ENCODE assay signal across 12 mouse cellular contexts in genomic region chr15:82347852-82348251, GRCm38 (mm10). TPM values are rescaled to one million over a fixed set of nuclear protein-coding genes. Genes with fewer than 3 reads are reported as not detected.
DNase-seq lines count a peak whose midpoint lies in the region; ATAC-seq lines count a peak whose summit lies in the region.
"Had no signal": no experiment of that assay in that cellular context is flagged by ENCODE, and none has a peak within 500 bp of the region (broad histone marks: within the 10 kb centered on the region; RNA-seq: fewer than 3 reads in every experiment).

No protein-coding gene starts in this region.

- no peaks in the 10 kb centered on the region for H3K27me3 ChIP-seq in heart, embryonic 12.5 days (replicated peaks)
- no peaks in the 10 kb centered on the region for H3K27me3 ChIP-seq in midbrain, embryonic 12.5 days
- H3K27me3 ChIP-seq in midbrain, embryonic 10.5 days (ENCODE audit: low read depth, poor library complexity, severe bottlenecking), result no peaks in the 10 kb centered on the region
- H3K27me3 ChIP-seq in intestine, embryonic 16.5 days (replicated peaks; ENCODE audit: control insufficient read depth, insufficient read depth, low read length), result no peaks in the 10 kb centered on the region

- H3K4me1 ChIP-seq in heart, embryonic 12.5 days (replicated peaks), result peaks cover 33% of the 10 kb centered on the region
- H3K4me1 ChIP-seq in midbrain, embryonic 12.5 days, result peaks cover 22% of the 10 kb centered on the region
- H3K4me1 ChIP-seq in midbrain, embryonic 10.5 days, result peaks cover 38% of the 10 kb centered on the region
- H3K4me1 ChIP-seq in intestine, embryonic 16.5 days (ENCODE audit: control insufficient read depth, insufficient read depth, low read length), result peaks cover 36% of the 10 kb centered on the region

- H3K79me2 ChIP-seq in macrophage (ENCODE audit: inconsistent target), result peaks cover 58% of the 10 kb centered on the region

- H3K4me2 ChIP-seq in heart, embryonic 12.5 days, result peak overlapping the region; percentile 90; the same call in 1 of the 2 replicates
- H3K4me2 ChIP-seq in midbrain, embryonic 12.5 days (replicated peaks), result peak overlapping the region; percentile 89; the same call in 1 of the 2 replicates
- peak overlapping the region; percentile 53; the same call in 1 of the 2 replicates for H3K4me2 ChIP-seq in intestine, embryonic 16.5 days (ENCODE audit: low read depth, low read length)

- ATAC-seq in heart, embryonic 12.5 days (ENCODE audit: insufficient number of reproducible peaks, low FRiP score), result no peak
- ATAC-seq in midbrain, embryonic 12.5 days (ENCODE audit: low FRiP score, low read depth), result no peak
- no peak for ATAC-seq in intestine, embryonic 16.5 days
- no peak for ATAC-seq in monocyte, adult 5-6 weeks (replicated peaks; ENCODE audit: insufficient number of reproducible peaks, low FRiP score, low TSS enrichment, poor library complexity, severe bottlenecking)
- ATAC-seq: CD4-positive, CD25-positive, alpha-beta regulatory T cell, adult 4 months had no signal

- 0 out of 2 replicates have a peak overlapping the region, but pooled peaks have one; percentile 8 for H3K9ac ChIP-seq in heart, embryonic 12.5 days
- H3K9ac ChIP-seq in midbrain, embryonic 12.5 days (replicated peaks), result no peak overlapping the region
- 0 out of 2 replicates have a peak overlapping the region, but pooled peaks have one; percentile 87 for H3K9ac ChIP-seq in intestine, embryonic 16.5 days (ENCODE audit: low read depth, low read length)

- no peak for DNase-seq in heart, postnatal 36 days
- no peak for DNase-seq in midbrain, embryonic 10.5 days (ENCODE audit: low spot score)
- no peak for DNase-seq in frontal cortex, postnatal 14 days (ENCODE audit: low spot score in 2 of 2)
- DNase-seq: adrenal gland, postnatal 14 days; gastrocnemius, postnatal 10 days; lung, adult 18-20 months had no signal

- no peaks in the 10 kb centered on the region for H3K9me3 ChIP-seq in heart, embryonic 12.5 days (replicated peaks)
- no peaks in the 10 kb centered on the region for H3K9me3 ChIP-seq in midbrain, embryonic 12.5 days
- no peaks in the 10 kb centered on the region for H3K9me3 ChIP-seq in midbrain, embryonic 10.5 days (replicated peaks)
- H3K9me3 ChIP-seq in intestine, embryonic 16.5 days (ENCODE audit: control insufficient read depth, low read length), result no peaks in the 10 kb centered on the region

- H3K4me3 ChIP-seq in heart, embryonic 12.5 days, result no peak overlapping the region
- H3K4me3 ChIP-seq in midbrain, embryonic 12.5 days, result no peak overlapping the region
- H3K4me3 ChIP-seq in midbrain, embryonic 10.5 days, result no peak overlapping the region
- H3K4me3 ChIP-seq in intestine, embryonic 16.5 days (ENCODE audit: low read length), result no peak overlapping the region
- no peak overlapping the region for H3K4me3 ChIP-seq in macrophage (ENCODE audit: inconsistent target)

- WGBS in heart, embryonic 12.5 days, result 92% methylated on average over 12 of the region's 12 CpGs
- 90% methylated on average over 12 of the region's 12 CpGs for WGBS in midbrain, embryonic 12.5 days
- 91% methylated on average over 12 of the region's 12 CpGs for WGBS in midbrain, embryonic 10.5 days
- 92% methylated on average over 12 of the region's 12 CpGs for WGBS in intestine, embryonic 16.5 days
- 93% methylated on average over 12 of the region's 12 CpGs for WGBS in macrophage (ENCODE audit: missing documents)

- H3K36me3 ChIP-seq in heart, embryonic 12.5 days, result peaks cover 45% of the 10 kb centered on the region
- peaks cover 38% of the 10 kb centered on the region for H3K36me3 ChIP-seq in midbrain, embryonic 12.5 days
- peaks cover 40% of the 10 kb centered on the region for H3K36me3 ChIP-seq in midbrain, embryonic 10.5 days
- H3K36me3 ChIP-seq in intestine, embryonic 16.5 days (ENCODE audit: control insufficient read depth, insufficient read depth, low read length), result peaks cover 21% of the 10 kb centered on the region
- H3K36me3 ChIP-seq in macrophage (ENCODE audit: inconsistent target), result peaks cover 19% of the 10 kb centered on the region

- intact Hi-C loops in heart, postnatal 36 days (cut with DNase I), result loop anchor here (5.0 kb wide), 2 partner anchors 201 to 221 kb away; partner anchors contain the start of genes Ccdc134 and Srebf2

- no peak overlapping the region for H3K27ac ChIP-seq in heart, embryonic 12.5 days (ENCODE audit: poor library complexity, severe bottlenecking)
- no peak overlapping the region for H3K27ac ChIP-seq in midbrain, embryonic 12.5 days (replicated peaks)
- no peak overlapping the region for H3K27ac ChIP-seq in midbrain, embryonic 10.5 days (replicated peaks)
- H3K27ac ChIP-seq in intestine, embryonic 16.5 days (ENCODE audit: low read length), result peak overlapping the region; percentile 58; the same call in 1 of the 2 replicates
- H3K27ac ChIP-seq in macrophage, result peak overlapping the region; percentile 67

RNA-seq across cellular contexts. Expression of gene Ndufa6, which starts 6.3 kb away (rescaled TPM):
- 475 and 496 TPM in 2 replicates for polyA plus RNA-seq in heart, embryonic 12.5 days (2016; fragmentation: Nextera tagmentation; extraction: Ambion mirVana)
- total RNA-seq in heart, postnatal 36 days (2021), result 100 to 1,000 TPM; 702 to 740 TPM
- 277 and 315 TPM in 2 replicates for polyA plus RNA-seq in midbrain, embryonic 12.5 days (2016; fragmentation: Nextera tagmentation; extraction: Ambion mirVana)
- 258 and 270 TPM in 2 replicates for polyA plus RNA-seq in midbrain, embryonic 10.5 days (2016; fragmentation: Nextera tagmentation; extraction: Ambion mirVana)
- 561 and 588 TPM in 2 replicates for polyA plus RNA-seq in intestine, embryonic 16.5 days (2015; fragmentation: Nextera tagmentation; extraction: Ambion mirVana)
- 10 to 100 TPM in 25 of 26 experiments, 1 to 10 TPM in 1; 8.3 to 66.7 (median 26.3) TPM for total RNA-seq in macrophage (2018; cell fraction: chromatin; rRNA removed)
- total RNA-seq in macrophage (2018; cell fraction: cytosol; rRNA removed), result 100 to 1,000 TPM; 111 to 184 (median 147) TPM
- total RNA-seq in macrophage (2018; cell fraction: nucleus; rRNA removed), result 10 to 100 TPM; 21.2 to 80.3 (median 44.2) TPM
- 111 to 200 TPM (median 159 TPM) in 3 replicates for polyA plus RNA-seq in macrophage (2018)
- 139 to 263 TPM (median 256 TPM) in 3 replicates for total RNA-seq in monocyte, adult 5-6 weeks (2017)

RNA-seq across cellular contexts. Expression of gene Smdt1, which starts 9.1 kb away (rescaled TPM):
- polyA plus RNA-seq in heart, embryonic 12.5 days (2016; fragmentation: Nextera tagmentation; extraction: Ambion mirVana), result 299 and 309 TPM in 2 replicates
- total RNA-seq in heart, postnatal 36 days (2021), result 100 to 1,000 TPM; 192 to 202 TPM
- 248 and 261 TPM in 2 replicates for polyA plus RNA-seq in midbrain, embryonic 12.5 days (2016; fragmentation: Nextera tagmentation; extraction: Ambion mirVana)
- 253 and 265 TPM in 2 replicates for polyA plus RNA-seq in midbrain, embryonic 10.5 days (2016; fragmentation: Nextera tagmentation; extraction: Ambion mirVana)
- polyA plus RNA-seq in intestine, embryonic 16.5 days (2015; fragmentation: Nextera tagmentation; extraction: Ambion mirVana), result 332 and 340 TPM in 2 replicates
- total RNA-seq in macrophage (2018; cell fraction: chromatin; rRNA removed), result 10 to 100 TPM in 25 of 26 experiments, 1 to 10 TPM in 1; 9.2 to 43.0 (median 21.2) TPM
- total RNA-seq in macrophage (2018; cell fraction: cytosol; rRNA removed), result 100 to 1,000 TPM; 168 to 308 (median 231) TPM
- 10 to 100 TPM; 18.5 to 85.0 (median 49.4) TPM for total RNA-seq in macrophage (2018; cell fraction: nucleus; rRNA removed)
- 151 to 223 TPM (median 166 TPM) in 3 replicates for polyA plus RNA-seq in macrophage (2018)
- total RNA-seq in monocyte, adult 5-6 weeks (2017), result 57.5 to 129 TPM (median 113 TPM) in 3 replicates

RNA-seq across cellular contexts. Expression of gene Pheta2, which starts 9.1 kb away (rescaled TPM):
- polyA plus RNA-seq in heart, embryonic 12.5 days (2016; fragmentation: Nextera tagmentation; extraction: Ambion mirVana), result 9.8 and 9.9 TPM in 2 replicates
- total RNA-seq in heart, postnatal 36 days (2021), result 1 to 10 TPM in 1 of 2 experiments, under 1 TPM in 1; 0.76 to 1.6 TPM
- polyA plus RNA-seq in midbrain, embryonic 12.5 days (2016; fragmentation: Nextera tagmentation; extraction: Ambion mirVana), result 3.3 and 4.1 TPM in 2 replicates
- 4.2 and 5.4 TPM in 2 replicates for polyA plus RNA-seq in midbrain, embryonic 10.5 days (2016; fragmentation: Nextera tagmentation; extraction: Ambion mirVana)
- polyA plus RNA-seq in intestine, embryonic 16.5 days (2015; fragmentation: Nextera tagmentation; extraction: Ambion mirVana), result 11.6 and 13.2 TPM in 2 replicates
- 1 to 10 TPM in 20 of 26 experiments, under 1 TPM in 6; 0.25 to 3.5 (median 1.5) TPM for total RNA-seq in macrophage (2018; cell fraction: chromatin; rRNA removed)
- 1 to 10 TPM in 18 of 26 experiments, under 1 TPM in 8; 0.48 to 2.4 (median 1.3) TPM for total RNA-seq in macrophage (2018; cell fraction: cytosol; rRNA removed)
- 1 to 10 TPM in 19 of 26 experiments, under 1 TPM in 7; 0.34 to 4.4 (median 1.5) TPM for total RNA-seq in macrophage (2018; cell fraction: nucleus; rRNA removed)
- 0.70 to 1.6 TPM (median 1.00 TPM) in 3 replicates for polyA plus RNA-seq in macrophage (2018)
- total RNA-seq in monocyte, adult 5-6 weeks (2017), result 6.1 to 11.4 TPM (median 7.8 TPM) in 3 replicates

RNA-seq across cellular contexts. Expression of gene Naga, which starts 9.1 kb away (rescaled TPM):
- 40.5 and 44.6 TPM in 2 replicates for polyA plus RNA-seq in heart, embryonic 12.5 days (2016; fragmentation: Nextera tagmentation; extraction: Ambion mirVana)
- total RNA-seq in heart, postnatal 36 days (2021), result 10 to 100 TPM; 28.3 to 34.2 TPM
- 24.0 and 24.9 TPM in 2 replicates for polyA plus RNA-seq in midbrain, embryonic 12.5 days (2016; fragmentation: Nextera tagmentation; extraction: Ambion mirVana)
- polyA plus RNA-seq in midbrain, embryonic 10.5 days (2016; fragmentation: Nextera tagmentation; extraction: Ambion mirVana), result 22.4 and 27.2 TPM in 2 replicates
- 296 and 437 TPM in 2 replicates for polyA plus RNA-seq in intestine, embryonic 16.5 days (2015; fragmentation: Nextera tagmentation; extraction: Ambion mirVana)
- total RNA-seq in macrophage (2018; cell fraction: chromatin; rRNA removed), result 100 to 1,000 TPM in 21 of 26 experiments, 10 to 100 TPM in 5; 76.6 to 224 (median 156) TPM
- total RNA-seq in macrophage (2018; cell fraction: cytosol; rRNA removed), result 100 to 1,000 TPM in 18 of 26 experiments, 10 to 100 TPM in 8; 78.5 to 144 (median 108) TPM
- 100 to 1,000 TPM; 122 to 283 (median 212) TPM for total RNA-seq in macrophage (2018; cell fraction: nucleus; rRNA removed)
- 77.0 to 153 TPM (median 125 TPM) in 3 replicates for polyA plus RNA-seq in macrophage (2018)
- total RNA-seq in monocyte, adult 5-6 weeks (2017), result 155 to 216 TPM (median 169 TPM) in 3 replicates

RNA-seq across cellular contexts. Expression of gene Cyp2d22, which starts 32.2 kb away (rescaled TPM):
- 7.3 and 8.0 TPM in 2 replicates for polyA plus RNA-seq in heart, embryonic 12.5 days (2016; fragmentation: Nextera tagmentation; extraction: Ambion mirVana)
- 10 to 100 TPM; 25.6 to 25.8 TPM for total RNA-seq in heart, postnatal 36 days (2021)
- 2.3 and 2.8 TPM in 2 replicates for polyA plus RNA-seq in midbrain, embryonic 12.5 days (2016; fragmentation: Nextera tagmentation; extraction: Ambion mirVana)
- polyA plus RNA-seq in midbrain, embryonic 10.5 days (2016; fragmentation: Nextera tagmentation; extraction: Ambion mirVana), result 2.8 and 4.5 TPM in 2 replicates
- 14.1 and 14.9 TPM in 2 replicates for polyA plus RNA-seq in intestine, embryonic 16.5 days (2015; fragmentation: Nextera tagmentation; extraction: Ambion mirVana)
- total RNA-seq in macrophage (2018; cell fraction: chromatin; rRNA removed), result under 1 TPM in 1 of 26 experiments, not detected in 25; 0.22 TPM
- total RNA-seq in macrophage (2018; cell fraction: cytosol; rRNA removed), result not detected
- total RNA-seq in macrophage (2018; cell fraction: nucleus; rRNA removed), result not detected
- not detected in 3 replicates for polyA plus RNA-seq in macrophage (2018)
- total RNA-seq in monocyte, adult 5-6 weeks (2017), result 0.57 to 2.1 TPM in 2 of 3 replicates, not detected in the other

Comparison
In these comparisons a context has a peak if more than half of its experiments do, and no peak if none do; other contexts are left out.
1. H3K27ac ChIP-seq: peak in intestine, embryonic 16.5 days (single experiment) and macrophage (single experiment); none in heart, embryonic 12.5 days (single experiment), midbrain, embryonic 12.5 days (single experiment) and midbrain, embryonic 10.5 days (single experiment).
2. Peak in every context shown above with its lines, with median percentiles within 50 percentile points of each other: H3K4me2 ChIP-seq.